Mouse (Mus musculus) heart, adult 2 months (tissue): ENCODE data around the gene Hdac9.

Source experiments
- CTCF ChIP-seq: fragments of 200-600 bp; IDR thresholded peaks from 2 replicates; pipeline ENCODE4 v1.8.1; 2022; ENCODE audit warnings: antibody characterized with exemption, mild to moderate bottlenecking, moderate library complexity
- EP300 ChIP-seq: fragments of 200-500 bp; IDR thresholded peaks from 2 replicates; pipeline ENCODE4 v1.6.1; 2011; ENCODE audit warnings: low read depth, low read length, control low read depth; ENCODE audit not compliant: insufficient read depth
- POLR2A ChIP-seq: fragments of 200-500 bp; IDR thresholded peaks from 2 replicates; pipeline ENCODE4 v1.6.1; 2011; ENCODE audit warnings: mild to moderate bottlenecking, low read depth, low read length, control low read depth; ENCODE audit not compliant: insufficient read depth

DNA sequence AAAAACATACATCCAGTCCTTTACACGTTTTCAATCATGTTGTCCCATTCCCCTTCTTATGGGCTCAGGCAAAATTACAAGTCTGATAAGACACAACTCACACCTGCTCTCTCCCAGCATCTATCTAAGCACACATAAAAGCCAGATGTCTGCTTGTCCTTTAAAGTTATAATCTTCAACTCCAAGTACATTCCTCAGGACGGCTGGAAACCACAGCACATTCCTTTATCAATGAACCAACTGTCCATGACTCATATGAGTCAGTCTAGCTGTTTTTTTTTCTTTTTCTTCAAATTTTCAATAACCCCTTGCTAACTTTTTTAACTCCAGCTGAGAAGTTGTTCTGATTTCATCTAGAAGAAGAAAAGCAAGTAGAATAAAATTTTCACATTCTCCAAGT lies 692.4 kb downstream of the Hdac9 start:
- TF ChIP-seq CTCF: no peak
- TF ChIP-seq POLR2A: no peak
- TF ChIP-seq EP300: no peak
